Mouse (Mus musculus) stomach, postnatal 0 days (tissue): ENCODE results near the gene Dnajb13. TPM values are rescaled to one million over a fixed set of nuclear protein-coding genes. Genes with fewer than 3 reads are reported as not detected.
"Not testable (repeated sequence)": the region's sequence is repeated elsewhere in the genome, so short reads cannot be mapped to it uniquely, and the experiment has no call there.

Experiments
- ATAC-seq: fragments of 200-750 bp; cut with Nextera tagmentation; 2 replicates; pipeline ENCODE4 v1.8.0; 2017; ENCODE audit not compliant: low FRiP score, low TSS enrichment
- DNase-seq: peaks from one replicate; pipeline ENCODE4 v3.0.0-alpha.2; 2016; ENCODE audit warnings: low spot score
- H3K27ac ChIP-seq: fragments of 300-500 bp; sonication (generic); replicated peaks from 2 replicates; pipeline ENCODE4 v1.5.1; 2014; ENCODE audit warnings: mild to moderate bottlenecking, control low read depth
- H3K27me3 ChIP-seq: fragments of 300-500 bp; sonication (generic); 2 replicates; pipeline ENCODE4 v1.6.1; 2014; ENCODE audit warnings: low read length; ENCODE audit not compliant: control insufficient read depth, insufficient read depth
- H3K36me3 ChIP-seq: fragments of 300-500 bp; sonication (generic); 2 replicates; pipeline ENCODE4 v1.6.1; 2014; ENCODE audit warnings: low read length, mixed read lengths; ENCODE audit not compliant: control insufficient read depth, insufficient read depth
- H3K4me1 ChIP-seq: fragments of 300-500 bp; sonication (generic); replicated peaks from 2 replicates; pipeline ENCODE4 v1.6.1; 2014; ENCODE audit warnings: antibody characterized with exemption; ENCODE audit not compliant: control insufficient read depth, insufficient read depth
- H3K4me2 ChIP-seq: fragments of 300-500 bp; sonication (generic); replicated peaks from 2 replicates; pipeline ENCODE4 v1.6.1; 2014; ENCODE audit warnings: low read depth, mild to moderate bottlenecking, control low read depth, moderate library complexity
- H3K4me3 ChIP-seq: fragments of 300-500 bp; sonication (generic); 2 replicates; pipeline ENCODE4 v1.5.1; 2014; ENCODE audit warnings: low read depth, low read length, control low read depth
- H3K9ac ChIP-seq: fragments of 300-500 bp; sonication (generic); 2 replicates; pipeline ENCODE4 v1.6.1; 2014; ENCODE audit warnings: mild to moderate bottlenecking, low read length, control low read depth, mixed read lengths
- H3K9me3 ChIP-seq: fragments of 300-500 bp; sonication (generic); 2 replicates; pipeline ENCODE4 v1.6.1; 2016; ENCODE audit warnings: low read length; ENCODE audit not compliant: control insufficient read depth
- CTCF ChIP-seq: IDR thresholded peaks from 2 replicates; pipeline ENCODE4 v1.5.1; 2016; ENCODE audit warnings: antibody characterized with exemption, low read depth, mild to moderate bottlenecking, moderate library complexity
- EP300 ChIP-seq: optimal IDR thresholded peaks from 2 replicates; pipeline ENCODE3; 2016; ENCODE audit warnings: antibody characterized with exemption
- WGBS: fragments of 180-500 bp; shearing (Covaris S2); extraction: QIAGEN DNeasy Blood & Tissue Kit; methylation state at CpG from one replicate; pipeline ENCODE4 v1.1.7; 2014; 5-methylcytosine and 5-hydroxymethylcytosine counted together
- polyA plus RNA-seq: library from polyadenylated mRNA; unstranded; fragments of >200 nt; fragmentation: Nextera tagmentation; extraction: Ambion mirVana; gene quantifications from 2 replicates; pipeline ENCODE4 v1.2.1, GENCODE M21; 2015

Gene Dnajb13
- polyA plus RNA-seq, 1 experiment from 2014 or later: 0.45 TPM

GRCm38 (mm10) chr7:100492391-100493116 is 22.2 kb downstream of the Dnajb13 start:
- DNase-seq: peak; percentile 92
- TF ChIP-seq CTCF (peak; percentile 22; the same call in 1 of the 2 replicates), EP300 (no peak)
- WGBS: 6% methylated on average over 35 of the region's 36 CpGs
- peaks cover 10% of the 10 kb centered on the region; the same call in 1 of the 2 replicates for H3K36me3 ChIP-seq
- H3K4me3 ChIP-seq: peak overlapping the region; percentile 55
- H3K9ac ChIP-seq: peak overlapping the region; percentile 72
- ATAC-seq: peak; percentile 80
- H3K27ac ChIP-seq: peak overlapping the region; percentile 88
- H3K9me3 ChIP-seq: no peaks in the 10 kb centered on the region
- H3K4me2 ChIP-seq: peak overlapping the region; percentile 78
- H3K27me3 ChIP-seq: no peaks in the 10 kb centered on the region
- peaks cover 7% of the 10 kb centered on the region for H3K4me1 ChIP-seq

DNA sequence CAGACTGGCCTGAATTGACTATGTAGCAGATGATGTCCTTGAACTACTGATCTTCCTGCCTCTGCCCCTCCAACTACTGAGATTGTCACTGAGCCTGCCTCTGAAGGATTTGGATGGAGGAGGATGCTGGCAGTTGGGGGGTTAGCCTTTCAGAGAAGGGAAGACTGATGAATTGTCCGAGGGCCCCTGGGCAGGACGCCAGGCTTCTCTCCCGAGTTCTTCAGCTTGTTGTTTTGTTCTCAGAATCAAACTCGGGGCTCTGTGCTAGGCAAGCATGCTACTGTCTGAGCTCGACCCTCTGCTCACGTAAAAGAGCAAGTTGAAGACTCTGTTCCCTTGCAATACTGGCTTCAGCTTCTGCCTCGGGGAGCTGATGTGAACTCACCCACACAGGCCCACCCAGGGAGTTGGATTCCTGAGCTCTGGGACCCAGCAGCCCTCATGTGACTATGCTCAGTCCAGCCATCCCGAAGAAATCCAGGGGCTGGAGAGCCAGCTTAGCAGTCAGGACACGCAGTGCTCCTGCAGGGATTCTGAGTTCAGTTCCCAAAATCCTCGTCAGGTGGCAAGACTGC is 26.2 kb downstream of the Dnajb13 start:
- H3K4me1 ChIP-seq: no peaks in the 10 kb centered on the region
- TF ChIP-seq CTCF (no peak), EP300 (no peak)
- WGBS: 29% methylated on average over 10 of the region's 10 CpGs
- H3K27ac ChIP-seq: peak overlapping the region; percentile 20; the same call in 1 of the 2 replicates
- no peaks in the 10 kb centered on the region for H3K9me3 ChIP-seq
- no peak overlapping the region for H3K4me2 ChIP-seq
- no peak overlapping the region for H3K4me3 ChIP-seq
- H3K9ac ChIP-seq: no peak overlapping the region
- DNase-seq (no peak), ATAC-seq (no peak)
- H3K36me3 ChIP-seq: no peaks in the 10 kb centered on the region
- H3K27me3 ChIP-seq: no peaks in the 10 kb centered on the region

GRCm38 (mm10) chr7:100487301-100487700 is 27.5 kb downstream of the Dnajb13 start:
- Histone ChIP-seq H3K36me3 (no peaks in the 10 kb centered on the region), H3K4me1 (no peaks in the 10 kb centered on the region), H3K9me3 (no peaks in the 10 kb centered on the region), H3K27ac (no peak overlapping the region), H3K9ac (no peak overlapping the region), H3K4me3 (no peak overlapping the region), H3K4me2 (no peak overlapping the region), H3K27me3 (no peaks in the 10 kb centered on the region)
- no peak for ATAC-seq
- no peak for DNase-seq
- TF ChIP-seq CTCF (no peak), EP300 (no peak)
- WGBS: 65% methylated on average over 2 of the region's 2 CpGs

- no peaks in the 10 kb centered on the region for H3K9me3 ChIP-seq
- WGBS: 69% methylated on average over 5 of the region's 5 CpGs
Observed at GRCm38 (mm10) chr7:100484493-100484892, 30.3 kb downstream of the Dnajb13 start.

DNA sequence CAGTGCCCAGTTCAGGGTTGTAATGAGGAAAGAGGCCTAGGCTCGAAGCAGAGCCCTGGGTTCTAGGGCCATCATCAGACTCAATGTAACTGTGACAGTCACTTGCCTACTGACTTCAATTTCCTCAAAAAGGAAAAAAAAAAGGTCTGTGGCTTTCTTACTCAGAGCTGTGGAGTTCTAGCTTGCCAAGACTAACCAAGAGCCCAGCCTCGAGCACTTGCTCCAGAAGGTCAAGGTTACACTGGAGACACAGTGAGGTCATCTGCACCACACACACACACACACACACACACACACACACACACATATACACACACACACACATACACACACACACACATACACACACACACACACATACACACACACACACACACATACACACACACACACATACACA is 32.7 kb downstream of the Dnajb13 start:
- not testable (repeated sequence) for H3K4me2 ChIP-seq, H3K9ac ChIP-seq, H3K4me3 ChIP-seq, H3K4me1 ChIP-seq, ATAC-seq, H3K36me3 ChIP-seq, DNase-seq, H3K9me3 ChIP-seq, H3K27me3 ChIP-seq, H3K27ac ChIP-seq
- 74% methylated on average over 2 of the region's 2 CpGs for WGBS

More at GRCm38 (mm10) chr7:100484493-100484892, 30.3 kb downstream of the Dnajb13 start:
- no peak overlapping the region for H3K4me3 ChIP-seq
- TF ChIP-seq CTCF (no peak), EP300 (no peak)
- H3K9ac ChIP-seq: no peak overlapping the region; the same call in 1 of the 2 replicates
- no peaks in the 10 kb centered on the region for H3K36me3 ChIP-seq
- no peak overlapping the region for H3K4me2 ChIP-seq
- no peak for DNase-seq
- no peaks in the 10 kb centered on the region for H3K27me3 ChIP-seq
- no peak overlapping the region for H3K27ac ChIP-seq
- H3K4me1 ChIP-seq: no peaks in the 10 kb centered on the region
- ATAC-seq: no peak

- H3K36me3 ChIP-seq: no peaks in the 10 kb centered on the region
- H3K4me2 ChIP-seq: no peak overlapping the region
- H3K9me3 ChIP-seq: no peaks in the 10 kb centered on the region
- H3K27me3 ChIP-seq: no peaks in the 10 kb centered on the region
- ATAC-seq: no peak
- no peak for TF ChIP-seq CTCF
- no peak for TF ChIP-seq EP300
- H3K4me1 ChIP-seq: peaks cover under 1% of the 10 kb centered on the region; the same call in 1 of the 2 replicates
- H3K9ac ChIP-seq: no peak overlapping the region
- no peak overlapping the region for H3K4me3 ChIP-seq
- DNase-seq: no peak
- 82% methylated on average over 17 of the region's 17 CpGs for WGBS
- no peak overlapping the region for H3K27ac ChIP-seq
Observed at GRCm38 (mm10) chr7:100480175-100480574, 34.6 kb downstream of the Dnajb13 start.
